Mouse (Mus musculus): ENCODE data around the gene Hist1h2bm. TPM values are rescaled to one million over a fixed set of nuclear protein-coding genes. Genes with fewer than 3 reads are reported as not detected.
"Not testable (repeated sequence)": the region's sequence is repeated elsewhere in the genome, so short reads cannot be mapped to it uniquely, and the experiment has no call there.

The Hist1h2bm gene
- polyA plus RNA-seq, 1 experiment from 2014 or later: 5.0 TPM

GRCm38 (mm10) chr13:21754294-21755001 is 32.6 kb downstream of the Hist1h2bm start:
- H3K36me3 ChIP-seq (ENCODE audit: control insufficient read depth, insufficient read depth, low read length); H3K9me3 ChIP-seq (ENCODE audit: control insufficient read depth, low read length); H3K4me1 ChIP-seq (replicated peaks; ENCODE audit: control insufficient read depth, insufficient read depth, low read length); H3K27me3 ChIP-seq (ENCODE audit: control insufficient read depth, insufficient read depth, low read length); DNase-seq (ENCODE audit: low spot score): not testable (repeated sequence)
- peak overlapping the region; percentile 51 for H3K4me2 ChIP-seq (ENCODE audit: low read depth, low read length, severe bottlenecking)
- WGBS: under 1% methylated on average over 23 of the region's 26 CpGs
- peak overlapping the region; percentile 67 for H3K9ac ChIP-seq (ENCODE audit: low read length)
- H3K4me3 ChIP-seq (ENCODE audit: low read depth, low read length): peak overlapping the region; percentile 41
- H3K27ac ChIP-seq (ENCODE audit: low read depth, low read length): peak overlapping the region; percentile 92
- 0 out of 2 replicates have a peak, but pooled peaks have one; percentile 0 for ATAC-seq (replicated peaks; ENCODE audit: low FRiP score)

- H3K4me1 ChIP-seq (replicated peaks; ENCODE audit: control insufficient read depth, insufficient read depth, low read length): peaks cover 3% of the 10 kb centered on the region; the same call in 1 of the 2 replicates
- no peaks in the 10 kb centered on the region for H3K9me3 ChIP-seq (ENCODE audit: control insufficient read depth, low read length)
- no peaks in the 10 kb centered on the region for H3K36me3 ChIP-seq (ENCODE audit: control insufficient read depth, insufficient read depth, low read length)
- no peaks in the 10 kb centered on the region for H3K27me3 ChIP-seq (ENCODE audit: control insufficient read depth, insufficient read depth, low read length)
- no peak overlapping the region for H3K27ac ChIP-seq (ENCODE audit: low read depth, low read length)
- WGBS: 78% methylated on average over 1 of the region's 1 CpGs
- no peak overlapping the region for H3K4me2 ChIP-seq (ENCODE audit: low read depth, low read length, severe bottlenecking)
- no peak overlapping the region for H3K4me3 ChIP-seq (ENCODE audit: low read depth, low read length)
- no peak for ATAC-seq (replicated peaks; ENCODE audit: low FRiP score)
- H3K9ac ChIP-seq (ENCODE audit: low read length): no peak overlapping the region
- no peak for DNase-seq (ENCODE audit: low spot score)
Measured at GRCm38 (mm10) chr13:21755707-21756106, 33.9 kb downstream of the Hist1h2bm start.

Small RNA genes lying within 50 kb of the gene (microRNA-seq; reads per million reads assigned to microRNA genes)
- not detected for gene Gm44357 (ENCODE audit: insufficient number of aligned reads)
- gene Gm44367 (ENCODE audit: insufficient number of aligned reads): not detected
- not detected for gene Gm44454 (ENCODE audit: insufficient number of aligned reads)

Other genes starting within 250 kb of the Hist1h2bm start
- 4.4 and 5.3 TPM in 2 replicates for gene Zkscan4, start 243.1 kb upstream of the Hist1h2bm start, polyA plus RNA-seq (2014; fragmentation: Nextera tagmentation; extraction: Ambion mirVana)
- not detected in 2 replicates for gene Gm10065, start 242.6 kb upstream of the Hist1h2bm start, polyA plus RNA-seq (2014; fragmentation: Nextera tagmentation; extraction: Ambion mirVana)
- gene AK157302, start 226.8 kb upstream of the Hist1h2bm start, polyA plus RNA-seq (2014; fragmentation: Nextera tagmentation; extraction: Ambion mirVana): 0.27 TPM in 1 of 2 replicates, not detected in the other
- 2.7 and 3.6 TPM in 2 replicates for gene Gm11273, start 220.6 kb upstream of the Hist1h2bm start, polyA plus RNA-seq (2014; fragmentation: Nextera tagmentation; extraction: Ambion mirVana)
- 10.2 and 10.6 TPM in 2 replicates for gene Zkscan8, start 190.9 kb upstream of the Hist1h2bm start, polyA plus RNA-seq (2014; fragmentation: Nextera tagmentation; extraction: Ambion mirVana)
- gene Olfr1366, start 179.2 kb upstream of the Hist1h2bm start, polyA plus RNA-seq (2014; fragmentation: Nextera tagmentation; extraction: Ambion mirVana): 0.27 and 0.43 TPM in 2 replicates
- gene Olfr1535, start 162.2 kb upstream of the Hist1h2bm start, polyA plus RNA-seq (2014; fragmentation: Nextera tagmentation; extraction: Ambion mirVana): not detected in 2 replicates
- gene Olfr1364, start 140.3 kb upstream of the Hist1h2bm start, polyA plus RNA-seq (2014; fragmentation: Nextera tagmentation; extraction: Ambion mirVana): not detected in 2 replicates
- not detected in 2 replicates for gene Olfr1362, start 108.0 kb upstream of the Hist1h2bm start, polyA plus RNA-seq (2014; fragmentation: Nextera tagmentation; extraction: Ambion mirVana)
- not detected in 2 replicates for gene Olfr11, start 79.5 kb upstream of the Hist1h2bm start, polyA plus RNA-seq (2014; fragmentation: Nextera tagmentation; extraction: Ambion mirVana)
- not detected in 2 replicates for gene Olfr1361, start 58.7 kb upstream of the Hist1h2bm start, polyA plus RNA-seq (2014; fragmentation: Nextera tagmentation; extraction: Ambion mirVana)
- not detected in 2 replicates for gene Olfr1360, start 44.6 kb upstream of the Hist1h2bm start, polyA plus RNA-seq (2014; fragmentation: Nextera tagmentation; extraction: Ambion mirVana)
- not detected in 2 replicates for gene Olfr1359, start 23.9 kb upstream of the Hist1h2bm start, polyA plus RNA-seq (2014; fragmentation: Nextera tagmentation; extraction: Ambion mirVana)
- 2.3 and 5.4 TPM in 2 replicates for gene Hist1h2bl, start 5.9 kb upstream of the Hist1h2bm start, polyA plus RNA-seq (2014; fragmentation: Nextera tagmentation; extraction: Ambion mirVana)
- 23.9 and 25.3 TPM in 2 replicates for gene Hist1h2ai, start 5.6 kb upstream of the Hist1h2bm start, polyA plus RNA-seq (2014; fragmentation: Nextera tagmentation; extraction: Ambion mirVana)
- 16.8 and 17.4 TPM in 2 replicates for gene Hist1h3h, start 4.4 kb upstream of the Hist1h2bm start, polyA plus RNA-seq (2014; fragmentation: Nextera tagmentation; extraction: Ambion mirVana)
- 1.2 and 1.6 TPM in 2 replicates for gene Hist1h4j, start 13.0 kb downstream of the Hist1h2bm start, polyA plus RNA-seq (2014; fragmentation: Nextera tagmentation; extraction: Ambion mirVana)
- gene Hist1h4k, start 28.5 kb downstream of the Hist1h2bm start, polyA plus RNA-seq (2014; fragmentation: Nextera tagmentation; extraction: Ambion mirVana): 4.4 TPM in 2 replicates
- gene Hist1h2ak, start 31.8 kb downstream of the Hist1h2bm start, polyA plus RNA-seq (2014; fragmentation: Nextera tagmentation; extraction: Ambion mirVana): 11.0 and 12.5 TPM in 2 replicates
- 1.9 and 2.5 TPM in 2 replicates for gene Hist1h2bn, start 32.1 kb downstream of the Hist1h2bm start, polyA plus RNA-seq (2014; fragmentation: Nextera tagmentation; extraction: Ambion mirVana)
- gene Hist1h1b, start 58.6 kb downstream of the Hist1h2bm start, polyA plus RNA-seq (2014; fragmentation: Nextera tagmentation; extraction: Ambion mirVana): 20.4 and 20.6 TPM in 2 replicates
- 298 and 312 TPM in 2 replicates for gene Hist1h3i, start 61.3 kb downstream of the Hist1h2bm start, polyA plus RNA-seq (2014; fragmentation: Nextera tagmentation; extraction: Ambion mirVana)
- gene Hist1h2an, start 65.2 kb downstream of the Hist1h2bm start, polyA plus RNA-seq (2014; fragmentation: Nextera tagmentation; extraction: Ambion mirVana): 5.0 and 5.9 TPM in 2 replicates
- 3.0 and 3.1 TPM in 2 replicates for gene Hist1h2bp, start 65.4 kb downstream of the Hist1h2bm start, polyA plus RNA-seq (2014; fragmentation: Nextera tagmentation; extraction: Ambion mirVana)
- 23.8 and 25.3 TPM in 2 replicates for gene Hist1h2bq, start 88.2 kb downstream of the Hist1h2bm start, polyA plus RNA-seq (2014; fragmentation: Nextera tagmentation; extraction: Ambion mirVana)
- gene Hist1h2ao, start 88.4 kb downstream of the Hist1h2bm start, polyA plus RNA-seq (2014; fragmentation: Nextera tagmentation; extraction: Ambion mirVana): not detected in 2 replicates
- gene Hist1h4m, start 89.7 kb downstream of the Hist1h2bm start, polyA plus RNA-seq (2014; fragmentation: Nextera tagmentation; extraction: Ambion mirVana): not detected in 2 replicates
- 14.3 and 14.6 TPM in 2 replicates for gene Hist1h4n, start 110.2 kb downstream of the Hist1h2bm start, polyA plus RNA-seq (2014; fragmentation: Nextera tagmentation; extraction: Ambion mirVana)
- gene Hist1h2ap, start 111.5 kb downstream of the Hist1h2bm start, polyA plus RNA-seq (2014; fragmentation: Nextera tagmentation; extraction: Ambion mirVana): 5,982 and 6,086 TPM in 2 replicates
- 22.4 and 27.2 TPM in 2 replicates for gene Hist1h2br, start 111.7 kb downstream of the Hist1h2bm start, polyA plus RNA-seq (2014; fragmentation: Nextera tagmentation; extraction: Ambion mirVana)
- 25.9 and 27.5 TPM in 2 replicates for gene Zfp184, start 223.1 kb downstream of the Hist1h2bm start, polyA plus RNA-seq (2014; fragmentation: Nextera tagmentation; extraction: Ambion mirVana)